Mouse (Mus musculus) E14TG2a.4 (cell line): ENCODE measurements at regions not wholly inside any gene's neighbourhood (a gene's known extent, or its start where the extent isn't known, plus 50 kb on each side); places are given as distances from the start of the nearest gene placed in this dataset.

Experiments
- CTCF ChIP-seq: conservative IDR thresholded peaks from 2 replicates; pipeline ENCODE4 v1.5.1; 2014; ENCODE audit warnings: low read length
- NANOG ChIP-seq: IDR thresholded peaks from 2 replicates; pipeline ENCODE4 v1.6.1; 2014; ENCODE audit warnings: borderline replicate concordance, low read length, mixed read lengths
- POU5F1 ChIP-seq: IDR thresholded peaks from 2 replicates; pipeline ENCODE4 v1.6.1; 2014; ENCODE audit warnings: low read length, borderline replicate concordance

DNA sequence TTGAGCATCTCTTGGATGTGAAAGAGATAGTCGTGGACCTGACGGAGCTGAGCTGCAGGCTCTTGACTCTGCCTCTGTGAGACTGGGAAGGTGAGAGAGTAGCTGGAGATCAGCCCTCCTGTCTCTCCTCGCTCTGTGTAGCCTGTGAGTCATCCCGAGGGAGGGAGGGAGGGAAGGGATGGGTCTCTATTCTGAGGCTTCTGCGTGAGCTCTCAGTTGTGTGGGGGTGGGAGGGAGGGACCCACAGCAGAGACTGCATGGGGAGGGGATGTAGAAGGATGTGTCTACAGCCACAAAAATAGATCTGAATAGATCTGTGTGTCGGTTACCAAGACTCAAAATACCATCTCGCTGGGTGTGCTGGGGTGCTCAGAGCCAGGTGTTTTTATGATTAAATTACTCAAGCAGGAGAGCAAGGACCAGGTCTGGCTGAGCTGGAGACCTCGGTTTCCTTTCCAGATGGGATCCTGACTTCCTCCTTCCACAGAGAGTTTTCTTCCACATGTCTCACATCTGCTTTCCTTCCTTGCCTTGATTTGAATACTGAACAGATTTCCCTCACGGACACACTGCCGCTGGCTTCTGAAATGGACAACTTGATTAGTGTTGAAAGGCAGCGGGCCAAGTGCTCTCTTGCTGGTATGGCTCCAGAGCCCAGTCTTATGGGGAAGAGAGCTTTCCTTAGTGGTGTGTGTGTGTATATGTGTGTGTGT, 71.4 kb upstream of the 1700024P04Rik start:
- TF ChIP-seq CTCF = no peak
- no peak for TF ChIP-seq NANOG
- TF ChIP-seq POU5F1 = no peak
